Mouse (Mus musculus): ENCODE measurements around the gene Lypd3.

GRCm38 (mm10) chr7:24671944-24672439 lies 35.6 kb downstream of the Lypd3 start:
- TF ChIP-seq POLR2A (IDR thresholded peaks at IDR 0.05; ENCODE audit: insufficient read depth, low read depth, low read length) (no peak), CTCF (IDR thresholded peaks at IDR 0.05; ENCODE audit: insufficient read depth, low read depth, low read length) (no peak)

Measured in olfactory bulb, adult 2 months (tissue).